Mouse (Mus musculus) lung, adult 2 months (tissue): ENCODE results near the gene 2810021J22Rik.

Experiments
- CTCF ChIP-seq: fragments of 200-500 bp; IDR thresholded peaks from 2 replicates; pipeline ENCODE4 v1.5.1; 2011; ENCODE audit warnings: mild to moderate bottlenecking, low read length, control low read depth; ENCODE audit not compliant: insufficient read depth
- POLR2A ChIP-seq: fragments of 200-500 bp; IDR thresholded peaks from 2 replicates; pipeline ENCODE4 v1.6.1; 2011; ENCODE audit warnings: low read depth, mild to moderate bottlenecking, control low read depth, low read length, borderline replicate concordance; ENCODE audit errors: extremely low read depth

DNA sequence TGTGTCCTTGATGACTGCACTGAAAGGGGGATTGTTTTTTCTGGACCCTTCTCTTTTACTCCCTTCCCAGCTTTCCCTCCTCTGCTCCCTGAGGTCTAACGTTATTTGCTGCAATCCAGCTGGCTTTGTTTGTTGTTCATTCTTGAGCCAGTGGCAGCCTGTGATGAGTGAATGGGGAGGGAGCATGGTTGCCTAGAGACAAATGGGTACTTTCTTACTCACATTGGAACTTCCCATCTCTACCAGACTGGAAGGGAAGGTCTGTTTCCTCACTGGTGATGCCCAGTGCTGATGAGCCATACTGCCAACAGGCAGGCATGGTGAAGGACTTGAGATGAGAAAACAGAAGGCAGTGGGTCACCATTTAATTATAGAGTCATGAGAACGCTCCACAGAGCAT is 17.3 kb upstream of the 2810021J22Rik start:
- TF ChIP-seq POLR2A = no peak
- TF ChIP-seq CTCF = no peak
